Mouse (Mus musculus): ENCODE results near the gene Hist1h2an. TPM values are rescaled to one million over a fixed set of nuclear protein-coding genes. Genes with fewer than 3 reads are reported as not detected.
A peak's percentile ranks its signal among the peaks of the same experiment; 100 is the strongest.
"Not testable (repeated sequence)": the region's sequence is repeated elsewhere in the genome, so short reads cannot be mapped to it uniquely, and the experiment has no call there.

The Hist1h2an gene
- 13.9 and 15.0 TPM in 2 replicates for polyA plus RNA-seq (2016; fragmentation: Nextera tagmentation; extraction: Ambion mirVana)

GRCm38 (mm10) chr13:21786899-21787629 is at the start of gene Hist1h2an, which contains the start of gene Hist1h2bp:
Gene Hist1h2an, minus strand, starts transcription at chr13:21787218.
Gene Hist1h2bp, plus strand, starts transcription at chr13:21787461.
- H3K36me3 ChIP-seq (replicated peaks); H3K9me3 ChIP-seq; H3K27me3 ChIP-seq: not testable (repeated sequence)
- peak; percentile 95 for ATAC-seq (ENCODE audit: low FRiP score)
- Histone ChIP-seq H3K4me1 (peaks cover 39% of the 10 kb centered on the region), H3K9ac (peak within 1 kb of the TSS; percentile 58), H3K27ac (peak within 1 kb of the TSS; percentile 94), H3K4me2 (peak within 1 kb of the TSS; percentile 53), H3K4me3 (replicated peaks) (peak within 1 kb of the TSS; percentile 37)
- WGBS = under 1% methylated on average over 38 of the region's 63 CpGs

DNA sequence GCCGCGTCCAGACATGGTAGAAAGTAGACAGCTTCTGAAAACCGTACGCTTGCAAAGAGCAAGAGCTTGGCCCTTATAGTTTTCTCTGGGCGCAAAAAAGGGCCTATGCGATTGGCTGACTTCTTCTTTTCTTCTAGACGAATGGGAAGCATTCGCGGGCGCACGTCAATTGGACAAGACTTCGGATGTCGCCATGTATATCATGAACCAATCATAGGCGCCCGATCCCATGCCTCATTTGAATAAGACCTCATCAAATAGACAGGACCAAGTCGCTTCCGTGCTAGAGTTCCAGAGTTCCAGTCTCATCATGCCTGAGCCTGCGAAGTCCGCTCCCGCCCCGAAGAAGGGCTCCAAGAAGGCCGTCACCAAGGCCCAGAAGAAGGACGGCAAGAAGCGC is 46.4 kb upstream of the Hist1h2an start, which contains the start of the genes Hist1h2ap and Hist1h2br:
Gene Hist1h2ap (minus strand): TSS at position 47 of the 400 bp plus-strand sequence.
Gene Hist1h2br (plus strand): TSS at position 283 of the 400 bp plus-strand sequence.
- H3K9ac ChIP-seq; H3K4me3 ChIP-seq (replicated peaks); H3K4me1 ChIP-seq; H3K27me3 ChIP-seq; H3K9me3 ChIP-seq; H3K4me2 ChIP-seq; H3K27ac ChIP-seq; H3K36me3 ChIP-seq (replicated peaks): not testable (repeated sequence)
- no CpG with 5 or more reads among the region's 24 CpGs for WGBS
- peak; percentile 95 for ATAC-seq (ENCODE audit: low FRiP score)

- H3K27me3 ChIP-seq; H3K4me1 ChIP-seq; H3K9me3 ChIP-seq; H3K9ac ChIP-seq; H3K36me3 ChIP-seq (replicated peaks): not testable (repeated sequence)
- under 1% methylated on average over 26 of the region's 58 CpGs for WGBS
- peak; percentile 84 for ATAC-seq (ENCODE audit: low FRiP score)
- Histone ChIP-seq H3K4me3 (replicated peaks) (peak within 1 kb of the TSS; percentile 21), H3K4me2 (peak within 1 kb of the TSS; percentile 40), H3K27ac (peak within 1 kb of the TSS; percentile 81)
Observed at GRCm38 (mm10) chr13:21831418-21832394, 44.7 kb upstream of the Hist1h2an start, which contains the start of gene Hist1h4n. Gene Hist1h4n, minus strand, starts transcription at chr13:21832196.

- Histone ChIP-seq H3K27ac (peak overlapping the region; percentile 61; the same call in 1 of the 2 replicates), H3K9me3 (no peaks in the 10 kb centered on the region), H3K4me3 (replicated peaks) (no peak overlapping the region), H3K4me1 (no peaks in the 10 kb centered on the region), H3K36me3 (replicated peaks) (no peaks in the 10 kb centered on the region), H3K27me3 (no peaks in the 10 kb centered on the region), H3K4me2 (no peak overlapping the region; the same call in 1 of the 2 replicates), H3K9ac (no peak overlapping the region)
- 88% methylated on average over 10 of the region's 10 CpGs for WGBS
- no peak for ATAC-seq (ENCODE audit: low FRiP score)
Observed at GRCm38 (mm10) chr13:21830344-21830743, 43.3 kb upstream of the Hist1h2an start.

- no peak overlapping the region for H3K27ac ChIP-seq
Observed at GRCm38 (mm10) chr13:21828511-21828910, 41.5 kb upstream of the Hist1h2an start.

DNA sequence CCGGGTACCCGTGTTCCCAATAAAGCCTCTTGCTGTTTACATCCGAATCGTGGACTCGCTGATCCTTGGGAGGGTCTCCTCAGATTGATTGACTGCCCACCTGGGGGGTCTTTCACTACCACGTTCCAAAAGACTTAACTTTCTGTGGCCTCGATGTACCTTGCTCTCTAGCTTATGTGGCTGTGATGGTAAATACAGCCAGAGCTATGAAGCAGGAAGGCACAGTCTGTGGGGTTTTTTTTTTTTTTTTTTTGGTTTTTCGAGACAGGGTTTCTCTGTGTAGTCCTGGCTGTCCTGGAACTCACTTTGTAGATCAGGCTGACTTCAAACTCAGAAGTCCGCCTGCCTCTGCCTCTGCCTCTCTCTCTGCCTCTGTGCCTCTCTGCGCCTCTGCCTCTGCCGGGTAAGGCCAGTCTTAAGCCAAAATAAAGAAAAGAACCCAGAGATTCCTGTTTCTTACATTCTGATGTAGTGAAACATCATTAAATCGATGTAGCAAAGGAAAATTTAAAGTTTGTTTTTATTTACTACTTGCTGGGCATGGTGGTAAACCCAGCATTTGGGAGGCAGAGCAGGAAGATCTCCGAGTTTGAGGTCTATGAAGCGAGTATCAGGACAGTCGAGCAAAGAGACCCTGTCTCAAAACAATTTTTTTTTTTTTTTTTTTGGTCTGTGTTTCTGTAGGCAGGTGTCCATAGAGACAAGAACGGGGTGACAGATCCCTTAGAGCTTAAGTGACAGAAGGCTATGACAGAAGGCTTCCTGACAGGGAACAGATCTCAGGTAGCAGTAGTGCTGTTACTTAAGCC is 33.3 kb upstream of the Hist1h2an start:
- H3K27ac ChIP-seq; H3K27me3 ChIP-seq; ATAC-seq (ENCODE audit: low FRiP score); H3K4me3 ChIP-seq (replicated peaks); H3K36me3 ChIP-seq (replicated peaks); H3K9ac ChIP-seq; H3K4me2 ChIP-seq; H3K9me3 ChIP-seq; H3K4me1 ChIP-seq: not testable (repeated sequence)
- 54% methylated on average over 6 of the region's 16 CpGs for WGBS

More at GRCm38 (mm10) chr13:21828511-21828910, 41.5 kb upstream of the Hist1h2an start:
- no peaks in the 10 kb centered on the region for H3K27me3 ChIP-seq
- WGBS = 78% methylated on average over 3 of the region's 3 CpGs
- H3K4me1 ChIP-seq = no peaks in the 10 kb centered on the region
- H3K4me2 ChIP-seq = no peak overlapping the region
- no peaks in the 10 kb centered on the region for H3K36me3 ChIP-seq (replicated peaks)
- H3K4me3 ChIP-seq (replicated peaks) = no peak overlapping the region
- H3K9me3 ChIP-seq = no peaks in the 10 kb centered on the region
- ATAC-seq (ENCODE audit: low FRiP score) = no peak
- no peak overlapping the region for H3K9ac ChIP-seq

DNA sequence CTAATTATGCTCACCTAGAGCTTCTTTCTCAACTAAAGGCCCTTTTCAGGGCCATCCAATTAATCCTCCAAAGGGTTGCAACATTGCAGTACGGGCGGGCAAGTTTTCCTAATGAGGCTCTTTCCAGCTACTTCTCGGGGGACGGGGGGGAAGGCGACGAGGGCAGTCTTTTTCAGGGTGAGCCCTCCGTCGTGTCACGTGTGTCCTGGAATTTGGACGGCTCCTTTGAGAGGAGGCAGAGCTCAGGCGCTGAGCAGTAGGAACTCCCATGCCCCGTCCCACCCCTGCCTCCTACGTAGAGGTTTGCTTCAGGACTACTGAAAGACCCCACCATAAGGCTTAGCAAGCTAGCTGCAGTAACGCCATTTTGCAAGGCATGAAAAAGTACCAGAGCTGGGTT is 25.1 kb upstream of the Hist1h2an start:
- H3K9me3 ChIP-seq = not testable (repeated sequence)

GRCm38 (mm10) chr13:21811539-21811938 is 24.5 kb upstream of the Hist1h2an start, which contains the start of gene Hist1h4m:
Gene Hist1h4m, plus strand, starts transcription at chr13:21811746.
- not testable (repeated sequence) for H3K27me3 ChIP-seq; H3K4me1 ChIP-seq; H3K36me3 ChIP-seq (replicated peaks); H3K9me3 ChIP-seq; H3K9ac ChIP-seq
- Histone ChIP-seq H3K27ac (peak within 1 kb of the TSS; percentile 53; the same call in 1 of the 2 replicates), H3K4me2 (peak within 1 kb of the TSS; percentile 43), H3K4me3 (replicated peaks) (peak within 1 kb of the TSS; percentile 24)
- peak; percentile 60 for ATAC-seq (ENCODE audit: low FRiP score)
- WGBS = no CpG with 5 or more reads among the region's 24 CpGs

More for the DNA sequence above, 25.1 kb upstream of the Hist1h2an start:
- H3K27ac ChIP-seq = peak overlapping the region; percentile 53; the same call in 1 of the 2 replicates
- not testable (repeated sequence) for H3K4me1 ChIP-seq; H3K9ac ChIP-seq; H3K27me3 ChIP-seq; H3K36me3 ChIP-seq (replicated peaks)
- WGBS = 0% methylated on average over 14 of the region's 14 CpGs
- peak overlapping the region; percentile 43 for H3K4me2 ChIP-seq
- peak overlapping the region; percentile 24 for H3K4me3 ChIP-seq (replicated peaks)
- peak; percentile 66 for ATAC-seq (ENCODE audit: low FRiP score)

GRCm38 (mm10) chr13:21811074-21811473 is 24.1 kb upstream of the Hist1h2an start:
- H3K4me2 ChIP-seq; H3K4me1 ChIP-seq; H3K9ac ChIP-seq; H3K27me3 ChIP-seq; H3K9me3 ChIP-seq; H3K4me3 ChIP-seq (replicated peaks); H3K36me3 ChIP-seq (replicated peaks); H3K27ac ChIP-seq: not testable (repeated sequence)
- no CpG with 5 or more reads among the region's 8 CpGs for WGBS
- peak; percentile 53 for ATAC-seq (ENCODE audit: low FRiP score)

- H3K27ac ChIP-seq; H3K4me1 ChIP-seq; H3K27me3 ChIP-seq; H3K9ac ChIP-seq; H3K4me2 ChIP-seq; H3K36me3 ChIP-seq (replicated peaks); H3K9me3 ChIP-seq; H3K4me3 ChIP-seq (replicated peaks): not testable (repeated sequence)
- WGBS = no CpG with 5 or more reads among the region's 23 CpGs
- ATAC-seq (ENCODE audit: low FRiP score) = peak; percentile 97
Observed at GRCm38 (mm10) chr13:21810073-21810472, 23.1 kb upstream of the Hist1h2an start, which contains the start of the genes Hist1h2bq and Hist1h2ao. Gene Hist1h2bq, minus strand, starts transcription at chr13:21810197. Gene Hist1h2ao, plus strand, starts transcription at chr13:21810465.

DNA sequence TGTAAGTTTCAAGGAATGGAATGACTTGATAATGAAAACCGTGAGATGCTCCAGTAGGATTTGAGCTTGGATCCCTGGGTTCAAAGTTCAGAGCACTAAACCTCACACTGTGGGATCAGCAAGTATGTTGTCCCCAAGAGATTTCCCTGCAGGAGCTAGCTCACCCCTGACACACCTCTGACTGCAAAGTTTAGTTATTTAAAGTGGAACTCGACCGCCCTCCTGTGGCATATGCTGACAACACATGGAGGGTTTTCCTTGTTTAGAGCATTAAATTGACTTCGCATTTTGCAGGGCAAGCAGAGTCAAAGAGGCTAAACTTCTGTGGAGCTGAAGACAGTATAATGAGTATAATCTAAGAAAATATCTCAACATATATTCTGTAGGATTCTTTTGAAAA is 16.0 kb upstream of the Hist1h2an start:
- H3K36me3 ChIP-seq (replicated peaks); H3K4me1 ChIP-seq; H3K27ac ChIP-seq; H3K4me2 ChIP-seq; H3K9me3 ChIP-seq; H3K9ac ChIP-seq; H3K27me3 ChIP-seq; H3K4me3 ChIP-seq (replicated peaks): not testable (repeated sequence)
- ATAC-seq (ENCODE audit: low FRiP score) = peak; percentile 85
- no CpG with 5 or more reads among the region's 4 CpGs for WGBS
